Mouse (Mus musculus): ENCODE data around the gene Pi16. TPM values are rescaled to one million over a fixed set of nuclear protein-coding genes. Genes with fewer than 3 reads are reported as not detected.

Gene Pi16
- total RNA-seq, 1 experiment, result 0.71 TPM

GRCm38 (mm10) chr17:29300926-29301325 lies 16.6 kb upstream of the Pi16 start:
- Histone ChIP-seq H3K36me3 (ENCODE audit: control insufficient read depth, insufficient read depth, low read length, poor library complexity, severe bottlenecking) (peaks cover 8% of the 10 kb centered on the region; the same call in 1 of the 2 replicates), H3K9me3 (ENCODE audit: control insufficient read depth, insufficient read depth, low read depth, low read length) (no peaks in the 10 kb centered on the region), H3K4me3 (ENCODE audit: insufficient read depth in 1 of 2, low read depth in 1 of 2, low read length in 2 of 2, poor library complexity in 1 of 2, severe bottlenecking in 1 of 2) (no peak overlapping the region), H3K27ac (ENCODE audit: insufficient read depth, low read depth, low read length, poor library complexity, severe bottlenecking) (no peak overlapping the region), H3K4me1 (ENCODE audit: control insufficient read depth in 2 of 2, insufficient read depth in 2 of 2, low read length in 2 of 2, poor library complexity in 1 of 2) (peaks cover 0 to 21% of the 10 kb centered on the region in 2 experiments; a peak in 2 of 4 replicates), H3K9ac (ENCODE audit: insufficient read depth, low read depth, low read length, poor library complexity, severe bottlenecking) (no peak overlapping the region)
- in situ Hi-C loops (cut with MboI; ENCODE audit: low sequenced_read_pairs in 2 of 2, unreplicated experiment in 2 of 2), result no loop called here
- TF ChIP-seq HCFC1 (IDR thresholded peaks at IDR 0.05; ENCODE audit: borderline replicate concordance, insufficient read depth, low read length) (no peak), CHD2 (IDR thresholded peaks at IDR 0.05; ENCODE audit: low read depth, low read length) (no peak), MAFK (IDR thresholded peaks at IDR 0.05; ENCODE audit: insufficient read depth, low read depth, low read length) (no peak), ZNF384 (IDR thresholded peaks at IDR 0.05; ENCODE audit: low read depth, low read length) (no peak), ZC3H11A (IDR thresholded peaks at IDR 0.05; ENCODE audit: borderline replicate concordance, low read depth, low read length) (no peak)
- no peak for DNase-seq (ENCODE audit: low read depth, low spot score)

GRCm38 (mm10) chr17:29301421-29301820 lies 16.1 kb upstream of the Pi16 start:
- no peak overlapping the region for H3K9ac ChIP-seq (ENCODE audit: insufficient read depth, low read depth, low read length, poor library complexity, severe bottlenecking)
- TF ChIP-seq ZNF384 (IDR thresholded peaks at IDR 0.05; ENCODE audit: low read depth, low read length) (no peak), CHD2 (IDR thresholded peaks at IDR 0.05; ENCODE audit: low read depth, low read length) (no peak), ZC3H11A (IDR thresholded peaks at IDR 0.05; ENCODE audit: borderline replicate concordance, low read depth, low read length) (no peak)
- no peak for DNase-seq (ENCODE audit: low read depth, low spot score)
- H3K4me3 ChIP-seq (ENCODE audit: insufficient read depth in 1 of 2, low read depth in 1 of 2, low read length in 2 of 2, poor library complexity in 1 of 2, severe bottlenecking in 1 of 2), result no peak overlapping the region
- no peak overlapping the region for H3K27ac ChIP-seq (ENCODE audit: insufficient read depth, low read depth, low read length, poor library complexity, severe bottlenecking)
- peaks cover 0 to 19% of the 10 kb centered on the region in 2 experiments; a peak in 2 of 4 replicates for H3K4me1 ChIP-seq (ENCODE audit: control insufficient read depth in 2 of 2, insufficient read depth in 2 of 2, low read length in 2 of 2, poor library complexity in 1 of 2)
- H3K9me3 ChIP-seq (ENCODE audit: control insufficient read depth, insufficient read depth, low read depth, low read length), result no peaks in the 10 kb centered on the region
- peaks cover 8% of the 10 kb centered on the region; the same call in 1 of the 2 replicates for H3K36me3 ChIP-seq (ENCODE audit: control insufficient read depth, insufficient read depth, low read length, poor library complexity, severe bottlenecking)
- in situ Hi-C loops (cut with MboI; ENCODE audit: low sequenced_read_pairs in 2 of 2, unreplicated experiment in 2 of 2), result no loop called here

- no peak for TF ChIP-seq CHD2 (IDR thresholded peaks at IDR 0.05; ENCODE audit: low read depth, low read length)
- no peak for TF ChIP-seq MAFK (IDR thresholded peaks at IDR 0.05; ENCODE audit: insufficient read depth, low read depth, low read length)
- TF ChIP-seq HCFC1 (IDR thresholded peaks at IDR 0.05; ENCODE audit: borderline replicate concordance, insufficient read depth, low read length), result no peak
- TF ChIP-seq ZC3H11A (IDR thresholded peaks at IDR 0.05; ENCODE audit: borderline replicate concordance, low read depth, low read length), result no peak
- no peak for TF ChIP-seq ZNF384 (IDR thresholded peaks at IDR 0.05; ENCODE audit: low read depth, low read length)
- H3K36me3 ChIP-seq (ENCODE audit: control insufficient read depth, insufficient read depth, low read length, poor library complexity, severe bottlenecking), result peaks cover 7% of the 10 kb centered on the region; the same call in 1 of the 2 replicates
- H3K4me3 ChIP-seq (ENCODE audit: insufficient read depth in 1 of 2, low read depth in 1 of 2, low read length in 2 of 2, poor library complexity in 1 of 2, severe bottlenecking in 1 of 2), result no peak overlapping the region
- no peak overlapping the region for H3K9ac ChIP-seq (ENCODE audit: insufficient read depth, low read depth, low read length, poor library complexity, severe bottlenecking)
- no peak overlapping the region for H3K27ac ChIP-seq (ENCODE audit: insufficient read depth, low read depth, low read length, poor library complexity, severe bottlenecking)
- H3K9me3 ChIP-seq (ENCODE audit: control insufficient read depth, insufficient read depth, low read depth, low read length), result no peaks in the 10 kb centered on the region
- H3K4me1 ChIP-seq (ENCODE audit: control insufficient read depth in 2 of 2, insufficient read depth in 2 of 2, low read length in 2 of 2, poor library complexity in 1 of 2), result peaks cover 0 to 17% of the 10 kb centered on the region in 2 experiments; a peak in 2 of 4 replicates
- DNase-seq (ENCODE audit: low read depth, low spot score), result no peak
- in situ Hi-C loops (cut with MboI; ENCODE audit: low sequenced_read_pairs in 2 of 2, unreplicated experiment in 2 of 2), result no loop called here
Observed at GRCm38 (mm10) chr17:29302149-29302548, 15.3 kb upstream of the Pi16 start.

GRCm38 (mm10) chr17:29303087-29303486 lies 14.4 kb upstream of the Pi16 start:
- DNase-seq (ENCODE audit: low read depth, low spot score), result no peak
- peaks cover 7% of the 10 kb centered on the region; the same call in 1 of the 2 replicates for H3K36me3 ChIP-seq (ENCODE audit: control insufficient read depth, insufficient read depth, low read length, poor library complexity, severe bottlenecking)
- no peak overlapping the region for H3K9ac ChIP-seq (ENCODE audit: insufficient read depth, low read depth, low read length, poor library complexity, severe bottlenecking)
- TF ChIP-seq ZC3H11A (IDR thresholded peaks at IDR 0.05; ENCODE audit: borderline replicate concordance, low read depth, low read length), result no peak
- H3K9me3 ChIP-seq (ENCODE audit: control insufficient read depth, insufficient read depth, low read depth, low read length), result no peaks in the 10 kb centered on the region
- H3K4me1 ChIP-seq (ENCODE audit: control insufficient read depth in 2 of 2, insufficient read depth in 2 of 2, low read length in 2 of 2, poor library complexity in 1 of 2), result peaks cover 0 to 14% of the 10 kb centered on the region in 2 experiments; a peak in 1 of 4 replicates
- H3K4me3 ChIP-seq (ENCODE audit: insufficient read depth in 1 of 2, low read depth in 1 of 2, low read length in 2 of 2, poor library complexity in 1 of 2, severe bottlenecking in 1 of 2), result no peak overlapping the region
- no peak overlapping the region for H3K27ac ChIP-seq (ENCODE audit: insufficient read depth, low read depth, low read length, poor library complexity, severe bottlenecking)
- in situ Hi-C loops (cut with MboI; ENCODE audit: low sequenced_read_pairs in 2 of 2, unreplicated experiment in 2 of 2), result no loop called here

- in situ Hi-C loops (cut with MboI; ENCODE audit: low sequenced_read_pairs in 2 of 2, unreplicated experiment in 2 of 2), result no loop called here
- Histone ChIP-seq H3K4me1 (ENCODE audit: control insufficient read depth in 2 of 2, insufficient read depth in 2 of 2, low read length in 2 of 2, poor library complexity in 1 of 2) (peaks cover 0 to 14% of the 10 kb centered on the region in 2 experiments; a peak in 1 of 4 replicates), H3K9me3 (ENCODE audit: control insufficient read depth, insufficient read depth, low read depth, low read length) (no peaks in the 10 kb centered on the region), H3K4me3 (ENCODE audit: insufficient read depth in 1 of 2, low read depth in 1 of 2, low read length in 2 of 2, poor library complexity in 1 of 2, severe bottlenecking in 1 of 2) (no peak overlapping the region), H3K9ac (ENCODE audit: insufficient read depth, low read depth, low read length, poor library complexity, severe bottlenecking) (no peak overlapping the region), H3K36me3 (ENCODE audit: control insufficient read depth, insufficient read depth, low read length, poor library complexity, severe bottlenecking) (peaks cover 3% of the 10 kb centered on the region; the same call in 1 of the 2 replicates), H3K27ac (ENCODE audit: insufficient read depth, low read depth, low read length, poor library complexity, severe bottlenecking) (no peak overlapping the region)
- DNase-seq (ENCODE audit: low read depth, low spot score), result no peak
- no peak for TF ChIP-seq CHD2 (IDR thresholded peaks at IDR 0.05; ENCODE audit: low read depth, low read length)
- no peak for TF ChIP-seq ZNF384 (IDR thresholded peaks at IDR 0.05; ENCODE audit: low read depth, low read length)
- no peak for TF ChIP-seq ZC3H11A (IDR thresholded peaks at IDR 0.05; ENCODE audit: borderline replicate concordance, low read depth, low read length)
- no peak for TF ChIP-seq MAFK (IDR thresholded peaks at IDR 0.05; ENCODE audit: insufficient read depth, low read depth, low read length)
- TF ChIP-seq HCFC1 (IDR thresholded peaks at IDR 0.05; ENCODE audit: borderline replicate concordance, insufficient read depth, low read length), result no peak
Observed at GRCm38 (mm10) chr17:29303856-29304255, 13.6 kb upstream of the Pi16 start.
